In genomic region chr8:107254951-107255457, GRCm38 (mm10) we compare ENCODE assay signal across 1 mouse cellular context.
TF ChIP-seq lines count a peak whose summit lies in the region.

No protein-coding gene starts in this region.

TF ChIP-seq in CH12.LX, 34 proteins besides CTCF, POLR2A, EP300 and RAD21 (continued from another document):
- TF ChIP-seq ETS1 (conservative IDR thresholded peaks at IDR 0.05; ENCODE audit: low read depth, low read length) = peak; percentile 60
- TF ChIP-seq MXI1 (IDR thresholded peaks at IDR 0.05; ENCODE audit: low read depth, low read length) = peak; percentile 65; the same call in 1 of the 2 replicates
- TF ChIP-seq SIN3A (IDR thresholded peaks at IDR 0.05; ENCODE audit: low read length) = no peak
- no peak for TF ChIP-seq UBTF (IDR thresholded peaks at IDR 0.05; ENCODE audit: low read depth, low read length)
- no peak for TF ChIP-seq TCF12 (IDR thresholded peaks at IDR 0.05; ENCODE audit: low read depth, low read length)
- no peak for TF ChIP-seq ZC3H11A (IDR thresholded peaks at IDR 0.05; ENCODE audit: low read depth, low read length)
- no peak for TF ChIP-seq CHD2 (IDR thresholded peaks at IDR 0.05; ENCODE audit: low read length)
- TF ChIP-seq NELFE (IDR thresholded peaks at IDR 0.05; ENCODE audit: low read depth, low read length) = no peak
- TF ChIP-seq ELF1 (IDR thresholded peaks at IDR 0.05; ENCODE audit: low read depth, low read length) = peak; percentile 5; the same call in 1 of the 2 replicates
- no peak for TF ChIP-seq E2F4 (IDR thresholded peaks at IDR 0.05; ENCODE audit: insufficient replicate concordance, low read depth, low read length)
- no peak for TF ChIP-seq HCFC1 (IDR thresholded peaks at IDR 0.05; ENCODE audit: low read depth, low read length)
